Mouse (Mus musculus) kidney, adult 2 months (tissue): ENCODE results near the gene Olfr1191-ps1.

ENCODE experiments used
- CTCF ChIP-seq: fragments of 200-500 bp; conservative IDR thresholded peaks from 2 replicates; pipeline ENCODE4 v1.5.1; 2011; ENCODE audit warnings: low read depth, mild to moderate bottlenecking, control low read depth, low read length, moderate library complexity, mixed read lengths; ENCODE audit not compliant: insufficient read depth, insufficient read length
- POLR2A ChIP-seq: fragments of 200-500 bp; IDR thresholded peaks from one replicate; pipeline ENCODE4 v1.6.1; 2011; ENCODE audit warnings: low read depth, low read length, control low read depth

- TF ChIP-seq POLR2A: no peak
- TF ChIP-seq CTCF: no peak
These were observed 7.9 kb downstream of the Olfr1191-ps1 start, which contains the start of gene Olfr1192-ps1 for GRCm38 (mm10) chr2:88648209-88648608.
